Comparison of ENCODE assay signal across 30 mouse cellular contexts in the genomic region with DNA sequence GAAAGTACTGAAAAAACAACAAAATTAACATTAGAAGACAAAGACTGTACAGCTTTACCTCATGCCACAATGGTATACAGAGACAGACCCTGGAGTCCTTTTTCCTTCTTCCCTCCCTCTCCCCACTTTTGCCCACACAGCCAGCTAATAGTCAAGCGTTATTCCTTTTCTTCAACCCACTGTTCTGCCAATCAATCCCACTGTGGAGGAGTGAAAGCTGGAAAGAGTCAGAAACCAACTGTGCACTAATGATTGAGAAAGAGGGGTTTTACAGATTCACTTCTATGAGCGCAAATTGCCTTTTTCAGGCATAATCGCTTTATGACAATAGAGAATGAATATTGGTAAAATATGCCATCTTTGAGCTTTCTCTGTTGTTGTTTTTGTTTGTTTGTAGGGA. TPM values are rescaled to one million over a fixed set of nuclear protein-coding genes. Genes with fewer than 3 reads are reported as not detected.
DNase-seq lines count a peak whose midpoint lies in the region; ATAC-seq and TF ChIP-seq lines count a peak whose summit lies in the region.
"Had no signal": no experiment of that assay in that cellular context is flagged by ENCODE, and none has a peak within 500 bp of the region (broad histone marks: within the 10 kb centered on the region; RNA-seq: fewer than 3 reads in every experiment).

No protein-coding gene starts in this region.

- DNase-seq in gastrocnemius, adult 2 months = no peak
- no peak for DNase-seq in gastrocnemius, postnatal 25 days
- peak; percentile 31 for DNase-seq in layer of hippocampus, adult 11-12 months (ENCODE audit: low spot score)
- DNase-seq in layer of hippocampus, adult 9-10 months (ENCODE audit: low spot score) = no peak
- peak; percentile 36 to 74 for DNase-seq in layer of hippocampus, adult 2 months (ENCODE audit: low spot score in 2 of 2)
- DNase-seq in layer of hippocampus, postnatal 25 days (ENCODE audit: extremely low spot score in 1 of 2, low spot score in 1 of 2) = no peak
- peak; percentile 62 for DNase-seq in midbrain, embryonic 11.5 days (ENCODE audit: low spot score, missing footprints)
- DNase-seq in midbrain, embryonic 14.5 days = no peak
- DNase-seq: adrenal gland, adult 8-10 months; adrenal gland, postnatal 14 days; adrenal gland, postnatal 36 days; B cell, adult 2 months; cerebellum, adult 11 months; cerebellum, adult 18-20 months; cerebellum, adult 8-10 months; cerebellum, adult 9-11 months; cerebellum, postnatal 14 days; cerebellum, postnatal 36 days; embryo, embryonic 11 days had no signal

- no peak for TF ChIP-seq CTCF in gastrocnemius, adult 2 months (IDR thresholded peaks at IDR 0.05)
- TF ChIP-seq CTCF in layer of hippocampus, adult 2 months (conservative IDR thresholded peaks at IDR 0.05) = no peak

- intact Hi-C loops in gastrocnemius, adult 2 months (cut with DNase I) = no loop called here

- H3K27me3 ChIP-seq in midbrain, embryonic 11.5 days (ENCODE audit: control insufficient read depth, insufficient read depth, low read length) = no peaks in the 10 kb centered on the region
- H3K27me3 ChIP-seq in midbrain, embryonic 14.5 days (ENCODE audit: control insufficient read depth, insufficient read depth, low read length) = no peaks in the 10 kb centered on the region
- H3K27me3 ChIP-seq: CH12.LX; embryonic facial prominence, embryonic 13.5 days; embryonic facial prominence, embryonic 15.5 days; forebrain, embryonic 12.5 days; Patski had no signal

- H3K27ac ChIP-seq in gastrocnemius, adult 2 months = peak overlapping the region; percentile 68; the same call in 1 of the 2 replicates
- peak overlapping the region; percentile 88 for H3K27ac ChIP-seq in layer of hippocampus, adult 2 months
- no peak overlapping the region for H3K27ac ChIP-seq in midbrain, embryonic 11.5 days (ENCODE audit: low read depth, low read length)
- H3K27ac ChIP-seq in midbrain, embryonic 14.5 days (replicated peaks; ENCODE audit: low read depth, low read length) = no peak overlapping the region
- H3K27ac ChIP-seq: embryonic facial prominence, embryonic 13.5 days; embryonic facial prominence, embryonic 15.5 days; forebrain, embryonic 10.5 days; forebrain, embryonic 12.5 days had no signal

- 89% methylated on average over 3 of the region's 3 CpGs for WGBS in midbrain, embryonic 11.5 days
- 91% methylated on average over 3 of the region's 3 CpGs for WGBS in midbrain, embryonic 14.5 days

- ATAC-seq in midbrain, embryonic 11.5 days (ENCODE audit: low FRiP score) = no peak
- no peak for ATAC-seq in midbrain, embryonic 14.5 days (ENCODE audit: low FRiP score, low TSS enrichment)
- ATAC-seq: activated CD4-positive, CD25-positive, alpha-beta regulatory T cell, adult 4 months; CD4-positive, CD25-positive, alpha-beta regulatory T cell, adult 4 months; forebrain, embryonic 14.5 days; Patski had no signal

- no peak overlapping the region for H3K4me2 ChIP-seq in midbrain, embryonic 11.5 days
- H3K4me2 ChIP-seq in midbrain, embryonic 14.5 days (ENCODE audit: low read length) = no peak overlapping the region
- H3K4me2 ChIP-seq: embryonic facial prominence, embryonic 13.5 days; embryonic facial prominence, embryonic 15.5 days; forebrain, embryonic 12.5 days had no signal

- no peak overlapping the region for H3K9ac ChIP-seq in midbrain, embryonic 11.5 days (ENCODE audit: low read length)
- no peak overlapping the region for H3K9ac ChIP-seq in midbrain, embryonic 14.5 days (replicated peaks; ENCODE audit: low read length)
- H3K9ac ChIP-seq: embryonic facial prominence, embryonic 13.5 days; embryonic facial prominence, embryonic 15.5 days; forebrain, embryonic 12.5 days had no signal

- no peaks in the 10 kb centered on the region for H3K36me3 ChIP-seq in midbrain, embryonic 11.5 days (ENCODE audit: control insufficient read depth, insufficient read depth, low read length)
- H3K36me3 ChIP-seq in midbrain, embryonic 14.5 days (ENCODE audit: control insufficient read depth, insufficient read depth, low read length) = no peaks in the 10 kb centered on the region
- H3K36me3 ChIP-seq: forebrain, embryonic 12.5 days had no signal

- no peaks in the 10 kb centered on the region for H3K9me3 ChIP-seq in midbrain, embryonic 11.5 days (ENCODE audit: control insufficient read depth, low read length)
- no peaks in the 10 kb centered on the region for H3K9me3 ChIP-seq in midbrain, embryonic 14.5 days (ENCODE audit: control insufficient read depth, low read length)
- H3K9me3 ChIP-seq: embryonic facial prominence, embryonic 13.5 days; embryonic facial prominence, embryonic 15.5 days; forebrain, embryonic 10.5 days; forebrain, embryonic 12.5 days; G1E had no signal

- H3K4me1 ChIP-seq in midbrain, embryonic 11.5 days (ENCODE audit: control insufficient read depth, insufficient read depth, low read length) = no peaks in the 10 kb centered on the region
- H3K4me1 ChIP-seq in midbrain, embryonic 14.5 days (ENCODE audit: control insufficient read depth, insufficient read depth, low read length) = no peaks in the 10 kb centered on the region
- H3K4me1 ChIP-seq: embryonic facial prominence, embryonic 13.5 days had no signal

- no peak overlapping the region for H3K4me3 ChIP-seq in gastrocnemius, adult 2 months
- no peak overlapping the region for H3K4me3 ChIP-seq in layer of hippocampus, adult 2 months
- no peak overlapping the region for H3K4me3 ChIP-seq in midbrain, embryonic 11.5 days (ENCODE audit: low read depth, low read length)
- no peak overlapping the region for H3K4me3 ChIP-seq in midbrain, embryonic 14.5 days (replicated peaks; ENCODE audit: low read depth, low read length)
- H3K4me3 ChIP-seq: embryonic facial prominence, embryonic 13.5 days; embryonic facial prominence, embryonic 15.5 days; erythroblast, embryonic 14.5 days; forebrain, embryonic 10.5 days; forebrain, embryonic 12.5 days had no signal

RNA-seq across cellular contexts. Expression of a gene that starts 17.0 kb away (rescaled TPM):
- 10 to 100 TPM; 17.3 to 18.9 TPM for total RNA-seq in gastrocnemius, adult 2 months (2021)
- 10 to 100 TPM; 15.2 to 16.0 TPM for total RNA-seq in gastrocnemius, postnatal 25 days (2021)
- 100 to 1,000 TPM; 221 to 234 TPM for total RNA-seq in layer of hippocampus, adult 2 months (2021)
- total RNA-seq in layer of hippocampus, postnatal 25 days (2021) = 100 to 1,000 TPM; 221 to 244 TPM
- 40.6 and 47.3 TPM in 2 replicates for polyA plus RNA-seq in midbrain, embryonic 11.5 days (2014; fragmentation: Nextera tagmentation; extraction: Ambion mirVana)
- 63.5 and 64.3 TPM in 2 replicates for polyA plus RNA-seq in midbrain, embryonic 14.5 days (2014; fragmentation: Nextera tagmentation; extraction: Ambion mirVana)

RNA-seq across cellular contexts. Expression of a gene that starts 44.9 kb away (rescaled TPM):
- total RNA-seq in gastrocnemius, adult 2 months (2021) = 10 to 100 TPM; 27.1 to 31.4 TPM
- 10 to 100 TPM; 24.9 to 26.3 TPM for total RNA-seq in gastrocnemius, postnatal 25 days (2021)
- total RNA-seq in layer of hippocampus, adult 2 months (2021) = 10 to 100 TPM; 78.9 to 85.4 TPM
- total RNA-seq in layer of hippocampus, postnatal 25 days (2021) = 10 to 100 TPM; 79.1 to 84.2 TPM
- 42.2 and 45.7 TPM in 2 replicates for polyA plus RNA-seq in midbrain, embryonic 11.5 days (2014; fragmentation: Nextera tagmentation; extraction: Ambion mirVana)
- 58.6 and 61.3 TPM in 2 replicates for polyA plus RNA-seq in midbrain, embryonic 14.5 days (2014; fragmentation: Nextera tagmentation; extraction: Ambion mirVana)

Comparison
In these comparisons a context has a peak if more than half of its experiments do, and no peak if none do; other contexts are left out.
1. DNase-seq: peak in layer of hippocampus, adult 11-12 months (single experiment), layer of hippocampus, adult 2 months (2 of 2) and midbrain, embryonic 11.5 days (single experiment); none in gastrocnemius, adult 2 months (single experiment), gastrocnemius, postnatal 25 days (single experiment), layer of hippocampus, adult 9-10 months (single experiment), layer of hippocampus, postnatal 25 days (0 of 2) and midbrain, embryonic 14.5 days (single experiment).
2. H3K27ac ChIP-seq: peak in gastrocnemius, adult 2 months (single experiment) and layer of hippocampus, adult 2 months (single experiment); none in midbrain, embryonic 11.5 days (single experiment) and midbrain, embryonic 14.5 days (single experiment).
3. RNA of a gene that starts 17.0 kb away (total RNA-seq): 221 to 244 TPM in layer of hippocampus, postnatal 25 days and 221 to 234 TPM in layer of hippocampus, adult 2 months; 17.3 to 18.9 TPM in gastrocnemius, adult 2 months and 15.2 to 16.0 TPM in gastrocnemius, postnatal 25 days; every median in the first group is over 10 times any median in the second.